8 mouse cellular contexts compared by ENCODE assay signal in the genomic region with DNA sequence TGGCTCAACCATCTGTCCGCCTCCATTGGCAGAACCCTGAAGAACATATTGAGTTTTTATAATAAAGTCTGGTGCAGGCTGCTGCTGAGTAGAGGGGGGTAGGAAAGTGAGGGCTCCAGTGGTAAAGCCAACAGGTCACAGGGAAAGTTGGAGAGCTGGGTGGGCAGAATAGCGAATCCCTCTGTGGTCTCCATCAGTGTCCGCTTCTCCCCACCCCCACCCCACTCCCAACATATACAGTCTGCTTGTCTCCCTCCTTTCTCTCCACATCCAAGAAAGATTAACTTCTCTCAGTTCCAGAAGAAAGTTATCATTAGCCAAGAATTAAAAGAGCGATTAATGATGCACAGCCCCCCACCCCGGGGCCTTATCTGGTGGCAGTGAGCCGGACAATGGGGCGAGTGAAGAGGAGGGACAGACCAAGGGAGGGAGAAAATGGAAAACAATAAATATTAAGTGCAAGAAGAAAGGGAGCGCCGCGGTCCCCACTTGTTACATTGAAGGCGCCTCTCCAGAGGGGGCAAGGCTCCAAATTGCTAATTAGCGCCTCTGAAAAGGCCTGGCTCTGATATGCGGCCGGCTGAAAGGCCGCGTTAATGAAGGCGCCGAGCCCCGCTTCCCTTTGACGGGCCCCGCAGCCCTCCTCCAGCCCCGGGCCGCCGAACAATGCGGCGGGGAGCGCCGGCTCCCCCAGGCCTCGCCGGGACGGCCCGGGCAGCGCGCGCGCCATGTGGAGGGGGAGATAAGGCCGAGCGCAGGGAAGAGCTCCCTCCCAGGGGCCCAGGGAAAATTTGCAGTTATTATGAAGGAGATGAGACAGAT. TPM values are rescaled to one million over a fixed set of nuclear protein-coding genes. Genes with fewer than 3 reads are reported as not detected.
DNase-seq lines count a peak whose midpoint lies in the region; ATAC-seq and TF ChIP-seq lines count a peak whose summit lies in the region.

No protein-coding gene starts in this region.

- peaks cover 43% of the 10 kb centered on the region for H3K27me3 ChIP-seq in embryonic facial prominence, embryonic 14.5 days (replicated peaks; ENCODE audit: control insufficient read depth, insufficient read depth, low read length)
- peaks cover 51% of the 10 kb centered on the region for H3K27me3 ChIP-seq in limb, embryonic 12.5 days

- WGBS in embryonic facial prominence, embryonic 14.5 days: 7% methylated on average over 35 of the region's 38 CpGs
- WGBS in limb, embryonic 12.5 days: 6% methylated on average over 38 of the region's 38 CpGs
- WGBS in olfactory bulb, adult 2 months: 9% methylated on average over 36 of the region's 38 CpGs

- H3K4me3 ChIP-seq in embryonic facial prominence, embryonic 14.5 days (ENCODE audit: low read depth, low read length): peak overlapping the region; percentile 34
- peak overlapping the region; percentile 38 for H3K4me3 ChIP-seq in limb, embryonic 12.5 days (replicated peaks)
- peak overlapping the region; percentile 32 for H3K4me3 ChIP-seq in olfactory bulb, adult 2 months (ENCODE audit: insufficient read depth, low read depth, low read length)

- peak; percentile 45 to 60 for DNase-seq in layer of hippocampus, postnatal 10 days (ENCODE audit: low spot score in 2 of 2)
- DNase-seq in layer of hippocampus, adult 8-10 months (ENCODE audit: low spot score in 2 of 2): no peak
- DNase-seq in embryonic facial prominence, embryonic 14.5 days (ENCODE audit: low spot score): peak; percentile 35
- no peak for DNase-seq in frontal cortex, postnatal 10 days (ENCODE audit: low spot score in 2 of 2)
- DNase-seq in urinary bladder, postnatal 10 days (ENCODE audit: low spot score): no peak

- no peaks in the 10 kb centered on the region for H3K4me1 ChIP-seq in embryonic facial prominence, embryonic 14.5 days (ENCODE audit: control insufficient read depth, insufficient read depth, low read length)
- peaks cover 20% of the 10 kb centered on the region for H3K4me1 ChIP-seq in limb, embryonic 12.5 days (replicated peaks)
- peaks cover 16% of the 10 kb centered on the region for H3K4me1 ChIP-seq in olfactory bulb, adult 2 months (ENCODE audit: control insufficient read depth, insufficient read depth, low read length)

- no peaks in the 10 kb centered on the region for H3K36me3 ChIP-seq in embryonic facial prominence, embryonic 14.5 days (ENCODE audit: control insufficient read depth, insufficient read depth, low read length)
- H3K36me3 ChIP-seq in limb, embryonic 12.5 days: no peaks in the 10 kb centered on the region

- H3K4me2 ChIP-seq in embryonic facial prominence, embryonic 14.5 days (ENCODE audit: low read depth, low read length): peak overlapping the region; percentile 60
- H3K4me2 ChIP-seq in limb, embryonic 12.5 days: peak overlapping the region; percentile 70

- TF ChIP-seq CTCF in olfactory bulb, adult 2 months (IDR thresholded peaks at IDR 0.05; ENCODE audit: insufficient read depth, low read depth, low read length): no peak

- ATAC-seq in embryonic facial prominence, embryonic 14.5 days (ENCODE audit: low read depth): peak; percentile 4; the same call in 1 of the 2 replicates
- no peak for ATAC-seq in limb, embryonic 12.5 days (ENCODE audit: insufficient number of reproducible peaks, insufficient read depth, low FRiP score, low TSS enrichment, low read depth)
- no peak for ATAC-seq in granulocyte monocyte progenitor cell, adult 5-6 weeks (replicated peaks; ENCODE audit: poor library complexity, severe bottlenecking)

- no peak for TF ChIP-seq POLR2A in olfactory bulb, adult 2 months (IDR thresholded peaks at IDR 0.05; ENCODE audit: insufficient read depth, low read depth, low read length)

- peak overlapping the region; percentile 46 for H3K9ac ChIP-seq in embryonic facial prominence, embryonic 14.5 days (ENCODE audit: low read depth, low read length)
- H3K9ac ChIP-seq in limb, embryonic 12.5 days (replicated peaks): peak overlapping the region; percentile 47

- no peak overlapping the region for H3K27ac ChIP-seq in embryonic facial prominence, embryonic 14.5 days (replicated peaks; ENCODE audit: low read depth, low read length)
- no peak overlapping the region for H3K27ac ChIP-seq in limb, embryonic 12.5 days
- H3K27ac ChIP-seq in olfactory bulb, adult 2 months (ENCODE audit: insufficient read depth, low read depth, low read length): no peak overlapping the region

- H3K9me3 ChIP-seq in embryonic facial prominence, embryonic 14.5 days (ENCODE audit: control insufficient read depth, low read length): no peaks in the 10 kb centered on the region
- H3K9me3 ChIP-seq in limb, embryonic 12.5 days: no peaks in the 10 kb centered on the region

RNA-seq across cellular contexts. Expression of gene Gpatch2l, which starts 21.2 kb away (rescaled TPM):
- total RNA-seq in layer of hippocampus, postnatal 10 days (2021): 10 to 100 TPM; 37.0 to 37.2 TPM
- 10 to 100 TPM; 31.9 to 37.3 (median 32.8) TPM for total RNA-seq in layer of hippocampus, adult 8-10 months (2022)
- 14.8 and 14.9 TPM in 2 replicates for polyA plus RNA-seq in embryonic facial prominence, embryonic 14.5 days (2014; fragmentation: Nextera tagmentation; extraction: Ambion mirVana)
- polyA plus RNA-seq in limb, embryonic 12.5 days (2016; fragmentation: Nextera tagmentation; extraction: Ambion mirVana): 20.3 and 20.7 TPM in 2 replicates
- not detected in 2 replicates for polyA plus RNA-seq in olfactory bulb, adult 2 months (2012; ENCODE audit: insufficient read depth, insufficient read length, low replicate concordance, missing spikeins)
- 17.0 and 29.2 TPM in 2 replicates for total RNA-seq in granulocyte monocyte progenitor cell, adult 5-6 weeks (2014; fragmentation: Nextera tagmentation)
- 22.0 and 23.3 TPM in 2 replicates for total RNA-seq in granulocyte monocyte progenitor cell, adult 5-6 weeks (2017)

Comparison
In these comparisons a context has a peak if more than half of its experiments do, and no peak if none do; other contexts are left out.
1. DNase-seq: peak in layer of hippocampus, postnatal 10 days (2 of 2) and embryonic facial prominence, embryonic 14.5 days (single experiment); none in layer of hippocampus, adult 8-10 months (0 of 2), frontal cortex, postnatal 10 days (0 of 2) and urinary bladder, postnatal 10 days (single experiment).
2. Peak in every context shown above with its lines, with median percentiles within 50 percentile points of each other: H3K4me3 ChIP-seq.